Mouse (Mus musculus): ENCODE measurements at regions not wholly inside any gene's neighbourhood (a gene's known extent, or its start where the extent isn't known, plus 50 kb on each side); places are given as distances from the start of the nearest gene placed in this dataset.

DNA sequence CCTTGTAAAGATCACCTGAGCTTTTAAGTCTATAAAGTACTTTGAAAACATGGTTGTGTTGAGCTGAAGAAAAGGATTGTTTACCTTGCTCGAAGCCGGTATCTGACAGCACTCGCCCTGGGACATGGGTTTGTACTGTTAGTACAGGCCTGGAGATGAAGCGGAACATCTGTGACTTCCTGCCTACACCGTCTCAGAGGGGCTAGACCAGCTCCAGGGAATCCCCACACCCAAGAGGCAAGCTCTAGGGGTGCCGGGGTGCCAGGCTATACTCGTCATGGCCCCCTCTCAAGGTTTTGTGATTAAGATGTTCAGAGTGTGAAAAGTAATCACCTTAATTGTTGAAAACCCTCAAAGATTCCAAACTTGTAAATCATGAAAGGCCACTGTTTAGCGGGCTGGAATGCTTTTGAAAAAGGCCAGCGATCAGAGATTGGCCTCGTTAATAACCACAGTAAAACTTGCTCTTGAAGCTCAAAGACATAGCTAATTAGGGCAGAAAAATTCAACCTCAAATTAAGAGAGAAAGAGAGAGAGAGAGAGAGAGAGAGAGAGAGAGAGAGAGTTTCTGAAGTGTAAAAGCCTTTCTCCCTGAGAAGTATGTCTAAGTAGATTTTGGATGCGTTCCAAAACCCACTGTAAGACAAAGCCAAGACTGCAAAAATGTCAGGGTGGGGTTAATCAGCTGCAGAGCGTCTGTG, 202.9 kb downstream of the Mycn start:
- Histone ChIP-seq H3K27me3 (ENCODE audit: insufficient read depth, low read length) (no peaks in the 10 kb centered on the region), H3K9ac (replicated peaks; ENCODE audit: low read length) (no peak overlapping the region), H3K4me2 (ENCODE audit: low read depth, low read length) (no peak overlapping the region), H3K9me3 (ENCODE audit: low read length) (no peaks in the 10 kb centered on the region), H3K36me3 (ENCODE audit: insufficient read depth, low read length) (no peaks in the 10 kb centered on the region), H3K4me3 (ENCODE audit: low read length) (no peak overlapping the region), H3K4me1 (ENCODE audit: insufficient read depth, low read length) (no peaks in the 10 kb centered on the region), H3K27ac (no peak overlapping the region)
- 27% methylated on average over 12 of the region's 12 CpGs for WGBS
- ATAC-seq (no peak), DNase-seq (ENCODE audit: low spot score) (peak; percentile 77)
- no peak for TF ChIP-seq CTCF (IDR thresholded peaks at IDR 0.05; ENCODE audit: low read depth)

DNA sequence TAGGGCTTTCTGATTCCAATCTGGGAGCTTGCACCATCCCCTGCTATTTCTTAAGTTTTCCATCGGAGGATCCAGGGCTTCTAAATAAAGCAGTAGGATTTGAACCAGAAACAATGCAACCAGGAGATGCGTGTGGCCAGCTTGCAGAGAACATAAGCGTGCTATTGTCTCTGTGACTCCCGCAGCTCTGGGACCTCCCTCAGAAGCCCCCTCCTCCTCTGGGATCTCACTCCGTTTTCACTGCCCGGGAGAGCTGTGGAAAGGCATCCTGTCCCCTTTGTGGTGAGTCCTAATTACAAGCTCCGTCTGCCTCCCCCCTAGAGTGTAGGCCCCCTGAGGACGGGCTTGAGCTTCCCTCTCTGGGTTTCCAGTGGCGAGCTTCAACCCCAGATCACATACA, 215.9 kb downstream of the Mycn start:
- H3K4me1 ChIP-seq (ENCODE audit: insufficient read depth, low read length), result no peaks in the 10 kb centered on the region; the same call in 1 of the 2 replicates
- no peak overlapping the region for H3K27ac ChIP-seq
- TF ChIP-seq CTCF (IDR thresholded peaks at IDR 0.05; ENCODE audit: low read depth), result no peak
- H3K4me2 ChIP-seq (ENCODE audit: low read depth, low read length), result peak overlapping the region; percentile 2; the same call in 1 of the 2 replicates
- WGBS, result 13% methylated on average over 9 of the region's 9 CpGs
- DNase-seq (ENCODE audit: low spot score) (no peak), ATAC-seq (no peak)
- no peaks in the 10 kb centered on the region for H3K27me3 ChIP-seq (ENCODE audit: insufficient read depth, low read length)
- H3K4me3 ChIP-seq (ENCODE audit: low read length), result no peak overlapping the region
- H3K9ac ChIP-seq (replicated peaks; ENCODE audit: low read length), result no peak overlapping the region
- H3K9me3 ChIP-seq (ENCODE audit: low read length), result no peaks in the 10 kb centered on the region
- H3K36me3 ChIP-seq (ENCODE audit: insufficient read depth, low read length), result no peaks in the 10 kb centered on the region

DNA sequence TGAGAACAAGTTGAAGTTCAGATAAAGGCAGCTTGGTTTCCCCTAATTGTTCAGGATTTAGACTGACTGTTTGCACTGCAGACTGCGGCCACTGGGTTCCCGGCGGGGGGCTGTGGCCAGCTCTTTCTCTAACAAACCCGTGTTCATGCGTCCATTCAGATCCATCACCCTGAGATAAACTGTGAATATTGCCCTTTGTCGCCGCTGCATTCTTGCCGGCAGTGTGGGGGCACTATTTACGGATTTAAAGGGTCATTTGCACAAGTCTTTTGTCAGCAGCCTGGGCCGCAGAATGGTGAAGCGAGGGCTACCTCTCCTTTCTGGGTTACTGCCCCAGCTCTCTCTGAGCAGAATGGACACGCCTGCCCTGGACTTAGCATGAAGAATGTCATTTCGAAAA, 216.6 kb downstream of the Mycn start:
- no peak overlapping the region for H3K9ac ChIP-seq (replicated peaks; ENCODE audit: low read length)
- peak overlapping the region; percentile 23; the same call in 1 of the 2 replicates for H3K4me2 ChIP-seq (ENCODE audit: low read depth, low read length)
- H3K36me3 ChIP-seq (ENCODE audit: insufficient read depth, low read length), result no peaks in the 10 kb centered on the region
- no peak overlapping the region for H3K4me3 ChIP-seq (ENCODE audit: low read length)
- H3K9me3 ChIP-seq (ENCODE audit: low read length), result no peaks in the 10 kb centered on the region
- H3K27me3 ChIP-seq (ENCODE audit: insufficient read depth, low read length), result no peaks in the 10 kb centered on the region
- DNase-seq (ENCODE audit: low spot score), result peak; percentile 56
- peak; percentile 39; the same call in 1 of the 2 replicates for ATAC-seq
- peak; percentile 18 for TF ChIP-seq CTCF (IDR thresholded peaks at IDR 0.05; ENCODE audit: low read depth)
- no peaks in the 10 kb centered on the region; the same call in 1 of the 2 replicates for H3K4me1 ChIP-seq (ENCODE audit: insufficient read depth, low read length)
- no peak overlapping the region for H3K27ac ChIP-seq
- 11% methylated on average over 13 of the region's 13 CpGs for WGBS

DNA sequence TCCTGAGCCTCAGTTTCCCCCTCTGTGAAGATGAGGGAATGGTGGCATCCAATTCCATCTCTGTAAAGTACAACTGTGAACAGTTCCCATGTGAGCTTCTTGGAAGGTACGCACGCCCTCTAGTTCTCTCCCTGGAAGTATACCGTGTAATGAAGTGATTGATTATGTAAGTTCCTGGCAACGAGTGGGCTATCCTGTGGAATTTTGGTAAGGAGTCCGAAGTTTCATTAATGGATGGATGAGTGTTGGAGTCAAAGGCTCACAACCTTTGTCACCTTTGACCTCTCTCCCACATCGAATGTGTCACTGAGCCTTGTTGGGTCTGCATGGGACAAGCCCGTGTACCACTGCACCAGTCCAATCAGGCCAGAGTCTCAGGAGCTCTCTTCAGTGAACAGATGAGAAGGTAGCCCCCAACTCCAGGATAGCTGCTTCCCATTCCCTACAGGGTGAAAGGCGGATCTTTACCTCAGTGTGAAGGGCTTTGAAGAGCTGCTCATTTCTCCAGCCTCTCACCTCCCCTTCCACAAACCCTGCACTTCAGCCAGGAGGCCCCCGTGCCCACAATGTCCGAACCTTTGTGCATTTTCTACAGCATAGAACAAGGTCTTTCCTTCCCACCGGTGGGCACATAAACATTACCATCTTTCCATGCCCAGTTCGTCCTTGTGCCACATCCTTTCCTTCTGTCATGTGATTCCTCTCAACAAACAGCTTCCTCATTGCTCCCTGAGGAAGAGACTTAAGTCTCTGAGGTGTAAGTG, 217.8 kb downstream of the Mycn start:
- H3K36me3 ChIP-seq (ENCODE audit: insufficient read depth, low read length), result no peaks in the 10 kb centered on the region
- no peak overlapping the region for H3K27ac ChIP-seq
- H3K4me1 ChIP-seq (ENCODE audit: insufficient read depth, low read length), result no peaks in the 10 kb centered on the region; the same call in 1 of the 2 replicates
- 0 out of 2 replicates have a peak, but pooled peaks have one; percentile 10 for TF ChIP-seq CTCF (IDR thresholded peaks at IDR 0.05; ENCODE audit: low read depth)
- DNase-seq (ENCODE audit: low spot score) (no peak), ATAC-seq (peak; percentile 38)
- H3K9ac ChIP-seq (replicated peaks; ENCODE audit: low read length), result no peak overlapping the region
- H3K27me3 ChIP-seq (ENCODE audit: insufficient read depth, low read length), result no peaks in the 10 kb centered on the region
- no peaks in the 10 kb centered on the region for H3K9me3 ChIP-seq (ENCODE audit: low read length)
- 32% methylated on average over 12 of the region's 12 CpGs for WGBS
- H3K4me3 ChIP-seq (ENCODE audit: low read length), result no peak overlapping the region
- peak overlapping the region; percentile 41 for H3K4me2 ChIP-seq (ENCODE audit: low read depth, low read length)

DNA sequence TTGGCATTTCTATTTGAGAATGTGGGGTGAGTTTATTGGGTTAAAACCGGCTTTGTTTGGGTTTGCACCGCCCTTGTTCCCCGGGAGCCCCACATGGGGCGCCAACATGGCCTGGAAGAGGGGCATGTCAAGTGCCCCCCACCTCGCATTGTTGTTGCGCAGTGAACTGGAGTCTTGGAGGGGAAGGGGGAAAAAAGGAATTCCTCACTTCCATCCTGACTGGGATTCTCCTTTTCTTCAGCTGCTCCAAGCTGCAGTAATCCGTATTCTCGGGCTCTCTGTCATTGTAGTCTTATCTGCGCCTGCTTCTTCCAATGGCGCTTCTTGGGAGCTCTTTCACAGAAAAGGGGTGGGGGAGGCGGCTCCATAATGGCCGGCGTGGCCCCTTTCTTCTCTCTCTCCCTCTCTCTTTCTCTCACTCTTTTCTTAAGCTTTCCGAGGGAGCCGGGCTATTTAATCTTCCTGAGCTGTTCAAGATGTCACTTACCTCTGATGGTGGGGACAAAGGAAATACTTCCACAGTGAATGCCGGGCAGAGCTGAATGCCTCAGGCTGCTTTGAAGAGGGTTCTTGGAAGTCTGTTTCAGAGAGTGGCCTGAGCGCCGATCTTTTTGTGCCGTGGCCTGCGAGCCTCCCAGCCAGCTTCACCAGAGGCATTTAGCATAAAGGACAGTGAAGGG, 218.6 kb downstream of the Mycn start:
- no peaks in the 10 kb centered on the region for H3K36me3 ChIP-seq (ENCODE audit: insufficient read depth, low read length)
- H3K27ac ChIP-seq, result no peak overlapping the region
- H3K4me1 ChIP-seq (ENCODE audit: insufficient read depth, low read length), result no peaks in the 10 kb centered on the region; the same call in 1 of the 2 replicates
- ATAC-seq, result peak; percentile 48
- H3K4me2 ChIP-seq (ENCODE audit: low read depth, low read length), result peak overlapping the region; percentile 41
- TF ChIP-seq CTCF (IDR thresholded peaks at IDR 0.05; ENCODE audit: low read depth), result no peak
- peak overlapping the region; percentile 18; the same call in 1 of the 2 replicates for H3K9ac ChIP-seq (replicated peaks; ENCODE audit: low read length)
- WGBS, result 17% methylated on average over 20 of the region's 20 CpGs
- DNase-seq (ENCODE audit: low spot score), result peak; percentile 56
- H3K27me3 ChIP-seq (ENCODE audit: insufficient read depth, low read length), result no peaks in the 10 kb centered on the region
- H3K9me3 ChIP-seq (ENCODE audit: low read length), result no peaks in the 10 kb centered on the region
- H3K4me3 ChIP-seq (ENCODE audit: low read length), result 0 out of 2 replicates have a peak overlapping the region, but pooled peaks have one; percentile 3

DNA sequence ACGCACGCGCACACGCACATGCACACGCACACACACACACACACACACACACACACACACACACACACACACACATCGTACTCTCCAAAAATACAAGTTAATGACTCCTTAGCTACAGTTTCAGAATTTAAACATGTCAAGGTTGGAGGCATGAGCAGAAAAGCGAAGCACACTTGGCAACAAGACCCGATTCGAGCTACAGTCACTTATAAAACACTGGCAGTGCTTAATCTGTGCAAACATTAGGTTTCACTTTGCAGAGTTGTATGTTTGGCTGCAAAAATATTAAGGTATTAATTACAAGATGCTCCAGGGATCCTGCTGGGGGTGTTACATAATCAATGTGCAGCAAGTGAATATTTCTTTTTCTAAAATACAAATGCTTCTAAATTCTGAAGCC, 225.0 kb downstream of the Mycn start:
- no peak overlapping the region for H3K4me2 ChIP-seq (ENCODE audit: low read depth, low read length)
- DNase-seq (ENCODE audit: low spot score) (peak; percentile 12), ATAC-seq (no peak)
- H3K4me1 ChIP-seq (ENCODE audit: insufficient read depth, low read length), result peaks cover 6% of the 10 kb centered on the region
- H3K27ac ChIP-seq, result 0 out of 2 replicates have a peak overlapping the region, but pooled peaks have one; percentile 34
- no peak overlapping the region for H3K9ac ChIP-seq (replicated peaks; ENCODE audit: low read length)
- no peak for TF ChIP-seq CTCF (IDR thresholded peaks at IDR 0.05; ENCODE audit: low read depth)
- H3K27me3 ChIP-seq (ENCODE audit: insufficient read depth, low read length), result no peaks in the 10 kb centered on the region
- H3K9me3 ChIP-seq (ENCODE audit: low read length), result no peaks in the 10 kb centered on the region
- H3K4me3 ChIP-seq (ENCODE audit: low read length), result no peak overlapping the region
- 91% methylated on average over 9 of the region's 9 CpGs for WGBS
- no peaks in the 10 kb centered on the region for H3K36me3 ChIP-seq (ENCODE audit: insufficient read depth, low read length)

Measured in hindbrain, postnatal 0 days (tissue).